Mouse (Mus musculus): ENCODE measurements around the gene Col23a1. TPM values are rescaled to one million over a fixed set of nuclear protein-coding genes. Genes with fewer than 3 reads are reported as not detected.
A peak's percentile ranks its signal among the peaks of the same experiment; 100 is the strongest.

Gene Col23a1
- polyA plus RNA-seq, 1 experiment from 2014 or later, result 5.8 TPM

GRCm38 (mm10) chr11:51370273-51370672 lies 80.6 kb downstream of the Col23a1 start:
- ATAC-seq (ENCODE audit: low FRiP score, low TSS enrichment), result no peak
- Histone ChIP-seq H3K9ac (replicated peaks; ENCODE audit: low read length) (no peak overlapping the region), H3K27me3 (ENCODE audit: insufficient read depth, low read length) (no peaks in the 10 kb centered on the region), H3K4me3 (ENCODE audit: low read length) (no peak overlapping the region), H3K27ac (ENCODE audit: low read length) (no peak overlapping the region), H3K36me3 (ENCODE audit: insufficient read depth, low read length) (no peaks in the 10 kb centered on the region), H3K4me2 (replicated peaks; ENCODE audit: low read depth, low read length) (no peak overlapping the region), H3K9me3 (ENCODE audit: low read length) (no peaks in the 10 kb centered on the region), H3K4me1 (ENCODE audit: insufficient read depth, low read length) (0 out of 2 replicates have a peak, but pooled peaks cover 4% of the 10 kb centered on the region)
- 58% methylated on average over 4 of the region's 4 CpGs for WGBS

- Histone ChIP-seq H3K9ac (replicated peaks; ENCODE audit: low read length) (no peak overlapping the region), H3K27ac (ENCODE audit: low read length) (no peak overlapping the region), H3K4me1 (ENCODE audit: insufficient read depth, low read length) (0 out of 2 replicates have a peak, but pooled peaks cover 4% of the 10 kb centered on the region), H3K9me3 (ENCODE audit: low read length) (no peaks in the 10 kb centered on the region), H3K4me3 (ENCODE audit: low read length) (no peak overlapping the region), H3K27me3 (ENCODE audit: insufficient read depth, low read length) (no peaks in the 10 kb centered on the region), H3K36me3 (ENCODE audit: insufficient read depth, low read length) (no peaks in the 10 kb centered on the region), H3K4me2 (replicated peaks; ENCODE audit: low read depth, low read length) (no peak overlapping the region)
- WGBS, result 69% methylated on average over 4 of the region's 4 CpGs
- no peak for ATAC-seq (ENCODE audit: low FRiP score, low TSS enrichment)
Observed at GRCm38 (mm10) chr11:51371321-51371720, 81.6 kb downstream of the Col23a1 start.

- H3K4me1 ChIP-seq (ENCODE audit: insufficient read depth, low read length), result 0 out of 2 replicates have a peak, but pooled peaks cover 4% of the 10 kb centered on the region
- ATAC-seq (ENCODE audit: low FRiP score, low TSS enrichment), result no peak
- no peaks in the 10 kb centered on the region for H3K27me3 ChIP-seq (ENCODE audit: insufficient read depth, low read length)
- no peaks in the 10 kb centered on the region for H3K36me3 ChIP-seq (ENCODE audit: insufficient read depth, low read length)
- H3K27ac ChIP-seq (ENCODE audit: low read length), result no peak overlapping the region
- no peak overlapping the region for H3K4me3 ChIP-seq (ENCODE audit: low read length)
- no peak overlapping the region for H3K9ac ChIP-seq (replicated peaks; ENCODE audit: low read length)
- H3K4me2 ChIP-seq (replicated peaks; ENCODE audit: low read depth, low read length), result no peak overlapping the region
- no peaks in the 10 kb centered on the region for H3K9me3 ChIP-seq (ENCODE audit: low read length)
- 73% methylated on average over 1 of the region's 1 CpGs for WGBS
Observed at GRCm38 (mm10) chr11:51371926-51372325, 82.2 kb downstream of the Col23a1 start.

GRCm38 (mm10) chr11:51377199-51377598 lies 87.5 kb downstream of the Col23a1 start:
- H3K4me1 ChIP-seq (ENCODE audit: insufficient read depth, low read length), result no peaks in the 10 kb centered on the region
- H3K9ac ChIP-seq (replicated peaks; ENCODE audit: low read length), result no peak overlapping the region
- H3K9me3 ChIP-seq (ENCODE audit: low read length), result no peaks in the 10 kb centered on the region
- no peak overlapping the region for H3K27ac ChIP-seq (ENCODE audit: low read length)
- WGBS, result 71% methylated on average over 5 of the region's 5 CpGs
- H3K36me3 ChIP-seq (ENCODE audit: insufficient read depth, low read length), result no peaks in the 10 kb centered on the region
- no peak overlapping the region for H3K4me2 ChIP-seq (replicated peaks; ENCODE audit: low read depth, low read length)
- no peak for ATAC-seq (ENCODE audit: low FRiP score, low TSS enrichment)
- H3K4me3 ChIP-seq (ENCODE audit: low read length), result no peak overlapping the region
- no peaks in the 10 kb centered on the region for H3K27me3 ChIP-seq (ENCODE audit: insufficient read depth, low read length)

GRCm38 (mm10) chr11:51388892-51389340 lies 99.2 kb downstream of the Col23a1 start:
- Histone ChIP-seq H3K4me3 (ENCODE audit: low read length) (no peak overlapping the region), H3K9ac (replicated peaks; ENCODE audit: low read length) (no peak overlapping the region), H3K27ac (ENCODE audit: low read length) (no peak overlapping the region), H3K4me1 (ENCODE audit: insufficient read depth, low read length) (peaks cover 11% of the 10 kb centered on the region), H3K27me3 (ENCODE audit: insufficient read depth, low read length) (no peaks in the 10 kb centered on the region), H3K36me3 (ENCODE audit: insufficient read depth, low read length) (no peaks in the 10 kb centered on the region), H3K9me3 (ENCODE audit: low read length) (no peaks in the 10 kb centered on the region), H3K4me2 (replicated peaks; ENCODE audit: low read depth, low read length) (no peak overlapping the region)
- 0 out of 2 replicates have a peak, but pooled peaks have one; percentile 19 for ATAC-seq (ENCODE audit: low FRiP score, low TSS enrichment)
- 24% methylated on average over 8 of the region's 8 CpGs for WGBS

GRCm38 (mm10) chr11:51389763-51390162 lies 100.0 kb downstream of the Col23a1 start:
- H3K4me3 ChIP-seq (ENCODE audit: low read length), result no peak overlapping the region
- no peaks in the 10 kb centered on the region for H3K36me3 ChIP-seq (ENCODE audit: insufficient read depth, low read length)
- ATAC-seq (ENCODE audit: low FRiP score, low TSS enrichment), result no peak
- no peaks in the 10 kb centered on the region for H3K27me3 ChIP-seq (ENCODE audit: insufficient read depth, low read length)
- H3K4me2 ChIP-seq (replicated peaks; ENCODE audit: low read depth, low read length), result no peak overlapping the region
- H3K27ac ChIP-seq (ENCODE audit: low read length), result no peak overlapping the region
- no peaks in the 10 kb centered on the region for H3K9me3 ChIP-seq (ENCODE audit: low read length)
- H3K9ac ChIP-seq (replicated peaks; ENCODE audit: low read length), result no peak overlapping the region
- 47% methylated on average over 10 of the region's 10 CpGs for WGBS
- peaks cover 11% of the 10 kb centered on the region for H3K4me1 ChIP-seq (ENCODE audit: insufficient read depth, low read length)

- peaks cover 11% of the 10 kb centered on the region for H3K4me1 ChIP-seq (ENCODE audit: insufficient read depth, low read length)
- no peaks in the 10 kb centered on the region for H3K9me3 ChIP-seq (ENCODE audit: low read length)
- H3K36me3 ChIP-seq (ENCODE audit: insufficient read depth, low read length), result no peaks in the 10 kb centered on the region
- no peaks in the 10 kb centered on the region for H3K27me3 ChIP-seq (ENCODE audit: insufficient read depth, low read length)
- no peak overlapping the region for H3K9ac ChIP-seq (replicated peaks; ENCODE audit: low read length)
- H3K4me3 ChIP-seq (ENCODE audit: low read length), result no peak overlapping the region
- no peak overlapping the region for H3K4me2 ChIP-seq (replicated peaks; ENCODE audit: low read depth, low read length)
- WGBS, result 69% methylated on average over 3 of the region's 3 CpGs
- ATAC-seq (ENCODE audit: low FRiP score, low TSS enrichment), result no peak
- H3K27ac ChIP-seq (ENCODE audit: low read length), result no peak overlapping the region
Observed at GRCm38 (mm10) chr11:51390521-51390920, 100.8 kb downstream of the Col23a1 start.

GRCm38 (mm10) chr11:51391548-51391947 lies 101.8 kb downstream of the Col23a1 start:
- Histone ChIP-seq H3K27ac (ENCODE audit: low read length) (no peak overlapping the region), H3K36me3 (ENCODE audit: insufficient read depth, low read length) (no peaks in the 10 kb centered on the region), H3K27me3 (ENCODE audit: insufficient read depth, low read length) (no peaks in the 10 kb centered on the region), H3K4me2 (replicated peaks; ENCODE audit: low read depth, low read length) (no peak overlapping the region), H3K9ac (replicated peaks; ENCODE audit: low read length) (no peak overlapping the region), H3K4me1 (ENCODE audit: insufficient read depth, low read length) (peaks cover 11% of the 10 kb centered on the region), H3K9me3 (ENCODE audit: low read length) (no peaks in the 10 kb centered on the region), H3K4me3 (ENCODE audit: low read length) (no peak overlapping the region)
- 64% methylated on average over 4 of the region's 4 CpGs for WGBS
- ATAC-seq (ENCODE audit: low FRiP score, low TSS enrichment), result no peak

- Histone ChIP-seq H3K27ac (ENCODE audit: low read length) (no peak overlapping the region), H3K36me3 (ENCODE audit: insufficient read depth, low read length) (no peaks in the 10 kb centered on the region), H3K27me3 (ENCODE audit: insufficient read depth, low read length) (no peaks in the 10 kb centered on the region), H3K4me1 (ENCODE audit: insufficient read depth, low read length) (peaks cover 5% of the 10 kb centered on the region), H3K9me3 (ENCODE audit: low read length) (no peaks in the 10 kb centered on the region), H3K4me3 (ENCODE audit: low read length) (no peak overlapping the region), H3K4me2 (replicated peaks; ENCODE audit: low read depth, low read length) (no peak overlapping the region), H3K9ac (replicated peaks; ENCODE audit: low read length) (no peak overlapping the region)
- no peak for ATAC-seq (ENCODE audit: low FRiP score, low TSS enrichment)
- WGBS, result 33% methylated on average over 9 of the region's 9 CpGs
Observed at GRCm38 (mm10) chr11:51394301-51394865, 104.7 kb downstream of the Col23a1 start.

GRCm38 (mm10) chr11:51396451-51396850 lies 106.7 kb downstream of the Col23a1 start:
- Histone ChIP-seq H3K9ac (replicated peaks; ENCODE audit: low read length) (no peak overlapping the region), H3K9me3 (ENCODE audit: low read length) (no peaks in the 10 kb centered on the region), H3K27ac (ENCODE audit: low read length) (no peak overlapping the region), H3K4me1 (ENCODE audit: insufficient read depth, low read length) (no peaks in the 10 kb centered on the region), H3K27me3 (ENCODE audit: insufficient read depth, low read length) (no peaks in the 10 kb centered on the region), H3K36me3 (ENCODE audit: insufficient read depth, low read length) (no peaks in the 10 kb centered on the region), H3K4me3 (ENCODE audit: low read length) (no peak overlapping the region), H3K4me2 (replicated peaks; ENCODE audit: low read depth, low read length) (no peak overlapping the region)
- ATAC-seq (ENCODE audit: low FRiP score, low TSS enrichment), result no peak
- WGBS, result 67% methylated on average over 2 of the region's 2 CpGs
